Mouse (Mus musculus) naive thymus-derived CD4-positive, alpha-beta T cell, adult 2 months (primary cell): Measurements from ENCODE around the gene Ccdc106.

Source experiments
- DNase-seq: peaks from one replicate; pipeline ENCODE4 v3.0.0-alpha.2; 2011; ENCODE audit warnings: low read depth

Ccdc106 gene

DNA sequence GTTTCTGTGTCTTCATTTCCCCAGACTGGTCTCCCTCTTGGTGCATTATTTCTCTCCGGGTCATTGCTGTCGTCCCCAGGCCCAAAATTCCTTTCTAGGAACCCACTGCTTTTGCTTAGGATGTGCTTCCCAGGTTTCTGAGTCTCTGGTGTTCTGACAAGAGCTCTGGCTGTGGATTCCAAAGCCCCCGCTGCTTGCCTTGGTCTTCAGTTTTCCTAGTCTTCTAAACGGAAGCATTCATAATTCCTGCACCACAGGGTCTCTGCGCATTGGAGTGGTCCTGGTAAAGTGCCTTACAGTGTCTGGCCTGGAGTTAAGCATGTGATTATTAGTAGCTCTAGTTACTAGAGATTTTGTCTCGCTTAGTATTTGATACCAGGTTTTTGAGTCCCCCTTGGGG is 60.5 kb downstream of the Ccdc106 start:
- DNase-seq, result no peak

DNA sequence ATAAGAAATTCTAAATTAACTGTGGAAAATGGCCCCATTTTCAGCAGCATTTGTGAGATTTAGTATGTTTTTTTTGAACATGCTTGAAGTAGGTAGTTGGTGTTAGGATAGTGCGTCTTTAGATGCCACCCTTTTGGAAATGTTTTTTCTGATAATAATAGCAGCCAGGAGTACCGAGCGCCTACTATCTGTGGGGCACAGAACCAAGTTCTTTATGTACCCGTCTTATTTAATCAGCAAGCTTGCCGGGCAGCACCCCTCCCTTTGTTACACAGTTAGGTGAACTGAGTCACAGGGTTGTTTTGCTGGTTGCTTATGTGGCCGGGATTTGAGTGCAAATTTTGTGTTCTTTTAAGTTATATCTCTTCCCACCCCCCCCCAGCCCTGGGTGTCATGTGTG is 60.9 kb downstream of the Ccdc106 start:
- DNase-seq, result no peak

DNA sequence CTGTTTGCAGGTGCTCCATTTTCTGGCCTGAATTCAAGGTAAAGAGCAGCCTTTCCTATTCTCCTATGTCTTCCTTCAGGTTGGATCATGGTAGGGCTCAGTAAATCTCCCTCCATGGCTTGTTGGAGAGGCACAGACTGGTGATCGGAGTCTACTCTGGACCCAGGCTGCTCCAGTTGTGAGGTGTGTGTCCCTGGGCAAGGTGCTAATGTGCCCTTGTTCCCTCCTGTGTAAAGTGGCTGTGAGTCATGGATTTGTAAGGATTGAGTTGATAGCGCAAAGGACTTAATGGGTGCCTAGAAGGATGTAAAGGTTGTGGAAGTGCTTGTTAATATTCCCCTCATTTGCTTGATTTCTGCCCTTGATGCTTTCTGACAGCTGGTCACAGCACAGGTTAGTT is 61.6 kb downstream of the Ccdc106 start:
- no peak for DNase-seq

DNA sequence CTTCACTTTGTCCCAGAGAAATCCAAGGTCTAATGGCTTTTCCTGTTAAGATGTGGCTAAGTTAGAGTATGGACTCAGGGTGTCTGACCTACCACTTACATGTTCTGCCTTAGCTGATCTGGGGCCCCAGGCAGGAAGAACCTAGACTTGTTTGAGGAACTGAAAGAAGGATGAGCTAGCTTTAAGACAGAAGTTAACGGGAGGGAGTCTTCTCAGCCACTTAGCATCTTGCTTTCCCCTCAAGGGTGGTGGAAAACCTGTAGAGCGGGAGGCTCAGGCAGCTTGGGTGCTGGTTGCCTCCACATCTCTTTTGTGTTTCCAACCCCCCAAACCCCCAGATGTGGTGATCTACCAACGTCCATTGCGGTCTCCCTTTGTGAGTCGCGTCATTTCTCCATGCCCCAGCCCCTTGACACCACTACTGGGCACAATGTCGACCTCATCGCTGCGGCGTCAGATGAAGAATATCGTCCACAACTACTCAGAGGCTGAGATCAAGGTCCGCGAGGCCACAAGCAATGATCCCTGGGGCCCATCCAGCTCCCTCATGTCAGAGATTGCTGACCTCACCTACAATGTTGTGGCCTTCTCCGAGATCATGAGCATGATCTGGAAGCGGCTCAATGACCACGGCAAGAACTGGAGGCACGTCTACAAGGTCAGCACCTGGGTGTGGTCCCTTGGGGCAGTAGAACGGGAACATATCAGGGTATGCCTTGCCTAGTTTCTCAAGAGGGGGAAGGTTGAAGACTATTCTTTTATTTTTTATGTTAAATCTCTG is 63.2 kb downstream of the Ccdc106 start:
- DNase-seq, result no peak

DNA sequence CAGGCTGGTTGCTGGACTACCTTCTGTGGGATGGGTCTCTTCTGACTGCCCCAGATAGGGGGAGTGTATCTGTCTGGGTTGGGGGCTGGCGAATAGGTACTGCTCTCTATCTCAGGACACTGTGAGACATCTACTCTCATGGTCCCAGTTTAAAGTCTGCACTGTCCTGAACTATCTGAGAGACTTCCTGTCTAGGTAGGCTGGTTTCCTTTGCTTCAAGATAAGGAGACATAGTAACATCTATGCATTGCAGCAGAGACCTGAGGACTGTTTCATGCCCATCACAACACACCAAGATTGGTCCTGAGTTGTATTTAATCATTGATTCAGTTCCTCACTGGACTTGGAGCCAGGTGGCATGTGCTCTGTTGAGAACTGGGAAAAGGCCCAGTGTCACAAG is 65.2 kb downstream of the Ccdc106 start:
- DNase-seq, result no peak

DNA sequence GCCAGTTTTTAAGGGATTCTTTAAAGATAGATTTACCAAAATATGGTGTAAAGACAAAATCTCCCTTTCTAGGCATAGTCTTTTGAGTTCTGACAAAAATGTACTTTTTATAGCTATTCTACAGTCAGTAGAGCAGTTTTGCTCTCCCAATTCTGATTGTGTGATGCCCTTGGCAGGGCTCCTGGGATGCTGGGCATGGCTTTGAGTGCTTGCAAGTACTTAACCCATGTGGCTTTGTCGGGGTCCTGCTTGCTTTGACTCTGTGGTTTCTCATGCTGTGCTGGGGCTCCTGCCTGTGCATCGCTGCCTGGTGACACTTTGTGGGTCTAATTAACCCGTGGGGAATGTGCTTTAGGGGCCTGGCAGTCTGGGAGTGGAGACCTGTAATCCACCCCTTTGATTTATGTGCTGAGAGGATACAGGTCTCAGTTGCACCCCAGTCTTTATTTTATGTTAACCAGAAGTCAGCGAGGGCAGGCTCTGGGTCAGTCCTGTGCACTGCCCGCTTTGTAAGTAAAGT is 66.6 kb downstream of the Ccdc106 start:
- no peak for DNase-seq

DNA sequence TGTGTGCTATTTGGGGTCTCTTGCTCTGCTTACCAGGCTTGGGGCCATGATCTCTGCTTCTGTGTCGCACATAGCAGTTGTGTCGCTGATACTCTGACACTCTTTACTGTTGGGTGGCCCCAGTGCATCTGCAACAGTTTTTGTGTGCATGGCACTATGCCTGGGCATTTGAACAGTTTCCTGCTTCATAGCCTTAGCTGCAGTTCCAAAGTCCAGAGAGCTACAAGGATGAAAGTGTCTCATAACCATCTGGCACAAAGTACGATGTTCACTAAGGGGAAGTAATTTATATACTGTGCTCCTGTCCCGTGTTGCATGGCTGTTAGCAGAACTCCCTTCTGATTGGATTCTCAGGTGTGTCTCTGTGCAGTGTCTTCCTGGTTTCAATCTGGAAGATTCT is 67.5 kb downstream of the Ccdc106 start:
- DNase-seq, result no peak

DNA sequence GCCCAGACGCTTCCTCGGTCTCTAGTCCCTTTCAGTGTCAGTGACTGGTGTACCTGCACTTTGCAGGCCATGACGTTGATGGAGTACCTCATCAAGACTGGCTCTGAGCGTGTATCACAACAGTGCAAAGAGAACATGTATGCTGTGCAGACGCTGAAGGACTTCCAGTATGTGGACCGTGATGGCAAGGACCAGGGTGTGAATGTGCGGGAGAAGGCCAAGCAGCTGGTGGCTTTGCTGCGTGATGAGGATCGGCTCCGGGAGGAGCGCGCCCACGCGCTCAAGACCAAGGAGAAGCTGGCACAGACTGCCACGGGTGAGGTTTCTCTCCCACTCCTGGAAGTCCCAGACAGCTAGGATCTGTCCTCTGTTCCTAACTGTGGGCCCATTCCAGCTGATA is 69.5 kb downstream of the Ccdc106 start:
- DNase-seq, result no peak

DNA sequence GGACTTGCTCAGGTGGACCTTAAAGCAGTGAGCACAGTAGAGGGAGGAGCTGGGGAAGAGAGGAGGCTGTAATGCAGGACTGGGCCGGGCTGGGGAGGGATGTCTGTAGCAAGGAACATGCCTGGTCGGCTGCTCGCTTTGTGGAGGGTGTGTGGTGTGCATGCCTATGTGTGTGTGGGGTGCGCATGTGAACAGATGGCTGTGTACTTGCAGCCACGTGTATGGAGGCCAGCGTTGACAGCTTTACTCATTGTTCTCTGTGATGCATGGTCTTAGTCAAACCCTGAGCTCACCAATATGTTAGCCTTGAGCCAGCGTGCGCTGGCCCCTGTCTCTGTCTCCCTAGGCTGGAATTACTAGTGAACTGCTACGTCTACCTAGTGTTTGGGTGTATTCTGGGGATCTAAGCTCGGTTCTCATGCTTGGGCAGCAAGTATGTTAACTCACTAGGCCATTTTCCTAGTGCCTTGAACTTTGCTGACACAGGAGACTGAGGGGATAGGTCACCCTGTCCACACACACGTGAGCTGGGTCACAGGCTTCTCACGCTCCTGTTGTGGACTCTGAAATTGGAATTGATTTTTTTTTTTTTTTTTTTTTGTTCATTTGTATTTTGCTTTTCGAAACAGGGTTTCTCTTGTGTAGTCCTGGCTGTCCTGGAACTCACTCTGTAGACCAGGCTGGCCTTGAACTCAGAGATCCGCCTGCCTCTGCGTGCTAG is 70.8 kb downstream of the Ccdc106 start:
- DNase-seq, result no peak

DNA sequence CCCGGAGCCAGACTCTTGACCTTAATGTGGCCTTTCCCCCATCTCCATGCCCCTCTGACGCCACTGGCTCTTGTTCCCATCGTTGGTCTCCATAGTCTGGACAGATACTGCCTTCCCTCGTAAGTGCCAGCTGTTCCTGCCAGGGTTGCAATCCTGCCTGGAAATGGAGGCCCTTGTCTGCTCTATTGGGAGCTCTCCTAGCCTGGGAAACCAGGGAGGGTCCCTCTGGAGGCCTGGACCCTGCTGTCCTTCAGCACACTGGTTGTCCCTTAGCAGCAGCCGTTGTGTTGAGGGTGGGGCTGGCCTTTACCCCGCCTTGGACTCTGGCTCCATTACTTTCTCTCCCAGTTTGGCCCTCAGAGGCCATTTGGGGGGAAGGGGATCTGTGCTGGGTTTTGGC is 72.0 kb downstream of the Ccdc106 start:
- DNase-seq, result no peak

DNA sequence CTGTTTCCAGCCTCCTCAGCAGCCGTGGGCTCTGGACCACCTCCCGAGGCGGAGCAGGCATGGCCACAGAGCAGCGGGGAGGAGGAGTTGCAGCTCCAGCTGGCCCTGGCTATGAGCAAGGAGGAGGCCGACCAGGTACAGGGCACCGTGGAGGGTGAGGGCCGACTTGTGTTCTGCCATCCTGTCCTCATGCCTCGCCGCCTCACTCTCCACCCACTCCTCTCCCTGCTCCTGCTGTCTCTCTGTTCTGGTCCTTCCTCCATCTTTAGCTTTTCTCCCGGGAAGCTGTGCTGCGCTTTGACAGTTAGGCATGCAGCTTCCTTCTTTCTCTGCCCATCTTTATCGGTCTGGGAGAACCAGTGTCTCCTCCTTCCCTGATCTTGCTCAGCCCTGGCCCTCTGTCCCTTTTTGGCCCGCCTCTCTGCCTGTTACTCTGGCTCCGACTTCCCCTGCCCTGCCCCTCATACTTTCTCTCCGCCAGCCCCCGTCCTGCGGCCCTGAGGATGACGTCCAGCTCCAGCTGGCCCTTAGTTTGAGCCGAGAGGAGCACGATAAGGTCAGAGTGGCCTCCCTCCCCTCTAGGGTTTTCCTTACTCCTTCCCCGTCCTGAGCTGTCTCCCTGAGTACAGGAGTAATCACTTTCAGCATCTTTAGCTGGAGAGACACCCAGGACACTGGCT is 72.6 kb downstream of the Ccdc106 start:
- DNase-seq, result no peak

DNA sequence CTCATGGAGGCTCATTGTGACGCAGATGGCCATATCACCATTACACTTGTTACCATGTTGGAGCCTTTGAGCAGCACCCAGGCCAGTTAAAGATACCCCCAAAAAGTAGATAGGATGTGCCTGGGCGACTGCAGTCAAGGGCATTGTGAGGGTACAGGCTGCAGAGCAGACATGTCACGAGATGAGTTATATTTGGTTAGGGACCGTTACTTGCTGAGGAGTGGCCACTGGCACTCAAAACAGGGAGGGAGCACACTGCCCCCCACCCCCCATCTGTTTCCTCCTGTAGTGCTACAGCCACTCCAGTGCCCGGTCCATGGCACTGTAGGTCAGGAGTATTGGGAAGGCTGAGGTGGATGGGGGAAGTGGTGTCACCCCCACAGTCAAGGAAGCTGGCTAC is 78.4 kb downstream of the Ccdc106 start:
- no peak for DNase-seq

DNA sequence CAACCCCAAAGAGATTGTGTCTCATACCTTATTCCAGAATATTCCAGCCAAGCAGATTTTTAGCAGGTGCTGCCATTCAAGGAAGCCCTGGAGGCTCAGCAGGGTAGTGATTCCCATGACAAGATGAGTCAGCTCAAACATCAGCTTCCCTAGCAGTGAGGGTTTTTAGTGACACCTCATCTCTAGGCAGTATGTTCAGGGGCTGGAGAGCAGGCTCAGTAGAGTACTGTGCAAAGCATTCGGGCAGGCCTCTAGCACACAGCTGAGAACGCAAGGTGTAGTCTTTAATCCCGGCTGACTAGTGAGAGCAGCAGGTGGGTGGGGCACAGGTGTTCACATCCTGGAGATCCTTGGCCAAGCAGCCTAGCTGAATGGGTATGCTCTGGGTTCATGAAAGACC is 79.4 kb downstream of the Ccdc106 start:
- DNase-seq, result no peak

DNA sequence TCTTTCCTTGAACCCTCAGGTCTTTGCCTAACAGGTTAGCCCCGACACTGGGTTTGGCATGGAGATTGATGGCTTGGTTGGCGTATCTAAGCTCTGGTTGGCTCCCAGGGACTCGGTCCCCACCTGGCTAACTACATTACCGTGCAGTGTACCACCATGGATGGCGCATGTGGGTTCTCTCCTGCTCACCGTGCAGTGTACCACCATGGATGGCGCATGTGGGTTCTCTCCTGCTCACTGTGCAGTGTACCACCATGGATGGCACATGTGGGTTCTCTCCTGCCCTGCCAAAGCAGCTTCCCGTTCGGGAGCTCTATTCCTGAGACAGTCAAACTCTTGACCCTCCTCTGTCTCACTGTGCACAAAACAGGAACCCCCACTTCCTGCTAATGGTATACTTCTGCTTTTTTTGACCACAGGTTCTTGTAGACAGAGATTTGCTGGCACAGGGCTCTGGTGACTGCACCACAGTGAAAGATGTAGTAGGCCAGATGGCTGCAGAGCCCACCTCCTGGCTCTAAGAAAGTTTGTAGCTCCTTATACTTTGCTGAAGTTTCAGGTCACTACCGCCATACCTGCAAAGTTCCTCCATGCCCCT is 80.8 kb downstream of the Ccdc106 start:
- DNase-seq, result no peak

DNA sequence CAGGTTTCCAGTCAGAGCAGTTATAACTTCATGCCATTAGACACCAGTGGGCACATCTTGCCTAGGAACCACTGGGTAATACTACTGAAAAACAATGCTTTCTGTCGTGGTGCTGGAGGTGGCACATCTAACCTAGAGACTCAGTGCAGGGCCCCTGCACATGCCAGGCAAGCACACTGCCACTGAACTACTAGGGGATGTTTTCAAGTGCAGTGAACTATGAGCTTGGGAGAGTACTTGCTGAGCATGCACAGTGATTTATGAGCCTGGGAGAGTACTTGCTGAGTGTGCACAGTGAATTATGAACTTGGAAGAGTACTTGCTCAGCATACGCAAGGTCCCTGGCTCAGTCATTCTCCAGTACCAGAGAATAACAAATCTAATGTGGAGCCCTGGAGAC is 82.2 kb downstream of the Ccdc106 start:
- no peak for DNase-seq

DNA sequence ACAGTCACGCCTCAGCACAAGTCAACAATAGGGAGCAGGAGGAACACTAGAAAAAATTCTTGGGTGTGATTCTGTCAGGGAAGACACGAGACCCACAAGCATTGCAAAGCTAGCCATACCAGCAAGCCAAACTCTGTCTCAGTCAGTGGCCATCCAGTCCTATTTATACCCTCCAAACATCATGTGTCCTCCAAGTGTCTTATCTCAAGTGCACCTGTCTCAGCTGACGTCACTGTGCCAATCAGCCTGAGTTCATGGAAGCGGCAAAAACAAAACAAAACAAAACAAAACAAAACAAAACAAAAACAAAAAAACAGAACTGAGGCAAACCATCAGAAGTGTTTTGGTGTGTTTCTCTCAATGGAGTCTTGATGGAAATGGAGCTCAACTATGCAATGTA is 87.9 kb downstream of the Ccdc106 start:
- no peak for DNase-seq

DNA sequence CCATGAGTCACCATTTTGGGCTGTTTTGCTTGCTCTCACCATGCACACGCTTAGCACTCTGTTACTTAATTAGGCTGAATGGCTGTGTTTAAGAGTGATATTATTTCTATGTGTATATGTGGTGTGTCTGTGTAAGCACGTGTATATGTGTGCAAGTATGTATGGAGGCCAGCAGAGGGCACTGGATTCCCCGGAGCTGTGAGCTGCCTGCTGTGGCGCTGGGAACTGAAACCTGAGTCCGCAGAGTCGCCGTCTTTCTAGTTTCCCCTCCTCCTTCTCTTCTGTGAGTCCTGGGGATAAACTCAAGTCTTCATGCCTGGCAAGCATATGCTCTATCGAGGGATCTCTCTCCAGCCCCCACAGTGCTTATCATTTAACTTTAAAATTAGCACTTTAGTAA is 88.9 kb downstream of the Ccdc106 start:
- DNase-seq, result no peak
